Mouse (Mus musculus) embryonic stem cell, embryonic (primary cell): ENCODE measurements around the gene Tmco5b.

Experiments
- CTCF ChIA-PET, 4 experiments: fragments of 300-600 bp in 2 of 4; fragments of 350-600 bp in 2 of 4; sonication (Branson Sonifier 250); formaldehyde crosslinking; loops; one replicate each; lab custom pipeline; 2022; ENCODE audit warnings: inconsistent platforms in 2 of 4; lab: Charles Lee
- POLR2A ChIA-PET, 4 experiments: fragments of 300-600 bp in 2 of 4; fragments of 350-600 bp in 2 of 4; sonication (Branson Sonifier 250); formaldehyde crosslinking; loops; one replicate each; lab custom pipeline; 2022; ENCODE audit warnings: antibody characterized with exemption in 4 of 4, inconsistent platforms in 1 of 4; lab: Charles Lee

Gene Tmco5b

GRCm38 (mm10) chr2:113285432-113285831 lies at the start of gene Tmco5b:
Gene Tmco5b (plus strand): TSS chr2:113285732.
- CTCF ChIA-PET = no interaction called here
- POLR2A ChIA-PET = no interaction called here

GRCm38 (mm10) chr2:113236993-113237392 lies 48.5 kb upstream of the Tmco5b start:
- CTCF ChIA-PET = interaction anchor here in 1 of 4 experiments (1.2 kb wide), 1 partner anchor 462 kb away, joined by 3 read pairs; no protein-coding TSS in a partner anchor

GRCm38 (mm10) chr2:113238871-113239270 lies 46.7 kb upstream of the Tmco5b start:
- CTCF ChIA-PET = interaction anchor here in 1 of 4 experiments (0.6 kb wide), 1 partner anchor 51 kb away, joined by 3 read pairs; no protein-coding TSS in a partner anchor

More at GRCm38 (mm10) chr2:113236993-113237392, 48.5 kb upstream of the Tmco5b start:
- POLR2A ChIA-PET = interaction anchor here in 2 of 4 experiments (0.7 to 1.4 kb wide), 2 partner anchors 17 to 458 kb away, joined by 3 to 4 read pairs; no protein-coding TSS in a partner anchor

GRCm38 (mm10) chr2:113302349-113303239 lies 17.1 kb downstream of the Tmco5b start:
- CTCF ChIA-PET = interaction anchor here (0.6 to 2.0 kb wide), 14 partner anchors 25 to 528 kb away, joined by 3 to 7 read pairs (median 4); partner anchors contain the start of gene Fmn1 (in 1 of the 4)
- POLR2A ChIA-PET = interaction anchor here in 2 of 4 experiments (0.6 to 0.8 kb wide), 2 partner anchors 230 to 810 kb away, joined by 3 read pairs; no protein-coding TSS in a partner anchor

More at GRCm38 (mm10) chr2:113238871-113239270, 46.7 kb upstream of the Tmco5b start:
- POLR2A ChIA-PET = no interaction called here

- ChIA-PET CTCF (interaction anchor here in 2 of 4 experiments (1.2 to 2.0 kb wide), 7 partner anchors 33 to 528 kb away, joined by 3 to 7 read pairs (median 4); no protein-coding TSS in a partner anchor), POLR2A (interaction anchor here in 1 of 4 experiments (0.5 kb wide), 1 partner anchor 932 kb away, joined by 3 read pairs; no protein-coding TSS in a partner anchor)
These were observed 17.7 kb downstream of the Tmco5b start for GRCm38 (mm10) chr2:113303240-113303538.

- POLR2A ChIA-PET = no interaction called here
These were observed 19.8 kb downstream of the Tmco5b start for GRCm38 (mm10) chr2:113305339-113305738.

GRCm38 (mm10) chr2:113311211-113311610 lies 25.7 kb downstream of the Tmco5b start:
- ChIA-PET POLR2A (no interaction called here), CTCF (no interaction called here)

More at GRCm38 (mm10) chr2:113305339-113305738, 19.8 kb downstream of the Tmco5b start:
- CTCF ChIA-PET = interaction anchor here in 3 of 4 experiments (0.6 to 1.0 kb wide), 5 partner anchors 22 to 381 kb away, joined by 3 to 4 read pairs (median 3); partner anchors contain the start of gene Fmn1 (in 1 of the 3)

- ChIA-PET CTCF (no interaction called here), POLR2A (interaction anchor here in 1 of 4 experiments (1.0 kb wide), 1 partner anchor 10 kb away, joined by 3 read pairs; no protein-coding TSS in a partner anchor)
These were observed 37.5 kb downstream of the Tmco5b start for GRCm38 (mm10) chr2:113323016-113323415.

- CTCF ChIA-PET = no interaction called here
- POLR2A ChIA-PET = interaction anchor here in 1 of 4 experiments (0.8 kb wide), 1 partner anchor 10 kb away, joined by 3 read pairs; no protein-coding TSS in a partner anchor
These were observed 48.4 kb downstream of the Tmco5b start for GRCm38 (mm10) chr2:113333799-113334541.

GRCm38 (mm10) chr2:113335561-113336294 lies 50.2 kb downstream of the Tmco5b start:
- ChIA-PET POLR2A (no interaction called here), CTCF (interaction anchor here in 1 of 4 experiments (0.7 kb wide), 1 partner anchor 34 kb away, joined by 4 read pairs; no protein-coding TSS in a partner anchor)

GRCm38 (mm10) chr2:113344536-113344935 lies 59.0 kb downstream of the Tmco5b start:
- CTCF ChIA-PET = no interaction called here
- POLR2A ChIA-PET = no interaction called here
